ENCODE assay signal across 33 mouse cellular contexts in genomic region chr12:11562891-11563290, GRCm38 (mm10).
"Had no signal": no experiment of that assay in that cellular context is flagged by ENCODE, and none has a peak within 500 bp of the region (broad histone marks: within the 10 kb centered on the region; RNA-seq: fewer than 3 reads in every experiment).

No protein-coding gene starts in this region.

- H3K36me3 ChIP-seq: limb, embryonic 10.5 days; limb, embryonic 12.5 days; limb, embryonic 13.5 days; limb, embryonic 15.5 days; liver, embryonic 12.5 days; liver, embryonic 13.5 days; liver, embryonic 15.5 days; lung, embryonic 15.5 days; midbrain, embryonic 10.5 days; midbrain, embryonic 12.5 days; midbrain, embryonic 13.5 days; midbrain, embryonic 15.5 days; neural tube, embryonic 12.5 days; neural tube, embryonic 13.5 days had no signal

- H3K27ac ChIP-seq: limb, embryonic 10.5 days; limb, embryonic 12.5 days; limb, embryonic 13.5 days; limb, embryonic 15.5 days; liver, embryonic 12.5 days; liver, embryonic 13.5 days; liver, embryonic 14.5 days; liver, embryonic 15.5 days; lung, embryonic 15.5 days; macrophage; midbrain, embryonic 10.5 days; midbrain, embryonic 12.5 days; midbrain, embryonic 13.5 days; midbrain, embryonic 15.5 days; neural tube, embryonic 12.5 days; neural tube, embryonic 13.5 days had no signal

- H3K4me2 ChIP-seq: limb, embryonic 12.5 days; limb, embryonic 13.5 days; limb, embryonic 15.5 days; liver, embryonic 11.5 days; liver, embryonic 12.5 days; liver, embryonic 13.5 days; liver, embryonic 15.5 days; lung, embryonic 14.5 days; lung, embryonic 15.5 days; midbrain, embryonic 11.5 days; midbrain, embryonic 12.5 days; midbrain, embryonic 13.5 days; midbrain, embryonic 15.5 days; neural tube, embryonic 12.5 days; neural tube, embryonic 13.5 days had no signal

- H3K9ac ChIP-seq: limb, embryonic 12.5 days; limb, embryonic 13.5 days; limb, embryonic 15.5 days; liver, embryonic 12.5 days; liver, embryonic 13.5 days; liver, embryonic 14.5 days; liver, embryonic 15.5 days; liver, postnatal 0 days; lung, embryonic 14.5 days; lung, embryonic 15.5 days; midbrain, embryonic 12.5 days; midbrain, embryonic 13.5 days; midbrain, embryonic 15.5 days; neural tube, embryonic 12.5 days; neural tube, embryonic 13.5 days had no signal

- H3K4me3 ChIP-seq: limb, embryonic 10.5 days; limb, embryonic 12.5 days; limb, embryonic 13.5 days; limb, embryonic 15.5 days; liver, embryonic 12.5 days; liver, embryonic 13.5 days; liver, embryonic 15.5 days; lung, embryonic 15.5 days; megakaryocyte, embryonic 14.5 days; midbrain, embryonic 10.5 days; midbrain, embryonic 12.5 days; midbrain, embryonic 13.5 days; midbrain, embryonic 15.5 days; myocyte; neural tube, embryonic 12.5 days; neural tube, embryonic 13.5 days had no signal

- H3K27me3 ChIP-seq: limb, embryonic 12.5 days; limb, embryonic 13.5 days; limb, embryonic 15.5 days; liver, embryonic 12.5 days; liver, embryonic 13.5 days; liver, embryonic 15.5 days; lung, embryonic 15.5 days; megakaryocyte, embryonic 14.5 days; midbrain, embryonic 12.5 days; midbrain, embryonic 13.5 days; midbrain, embryonic 15.5 days; neural tube, embryonic 12.5 days; neural tube, embryonic 13.5 days had no signal

- DNase-seq: left cerebral cortex, postnatal 4 days; liver; liver, embryonic 13.5 days; liver, postnatal 0 days; lung, adult 18-20 months; lung, adult 2 months; lung, embryonic 14.5 days; lung, postnatal 10 days; lung, postnatal 14 days; lung, postnatal 36 days; lung, postnatal 4 days; midbrain, embryonic 14.5 days had no signal

- H3K9me3 ChIP-seq: limb, embryonic 10.5 days; limb, embryonic 12.5 days; limb, embryonic 13.5 days; limb, embryonic 15.5 days; liver, embryonic 12.5 days; liver, embryonic 13.5 days; liver, embryonic 15.5 days; lung, embryonic 15.5 days; megakaryocyte, embryonic 14.5 days; midbrain, embryonic 10.5 days; midbrain, embryonic 12.5 days; midbrain, embryonic 13.5 days; midbrain, embryonic 15.5 days; neural tube, embryonic 12.5 days; neural tube, embryonic 13.5 days had no signal

- ATAC-seq: liver, embryonic 12.5 days; liver, postnatal 0 days; lung, postnatal 0 days; midbrain, embryonic 13.5 days; midbrain, embryonic 15.5 days; midbrain, embryonic 16.5 days had no signal

- H3K4me1 ChIP-seq: limb, embryonic 10.5 days; limb, embryonic 12.5 days; limb, embryonic 13.5 days; limb, embryonic 15.5 days; liver, embryonic 12.5 days; liver, embryonic 13.5 days; liver, embryonic 15.5 days; lung, embryonic 15.5 days; megakaryocyte, embryonic 14.5 days; midbrain, embryonic 10.5 days; midbrain, embryonic 12.5 days; midbrain, embryonic 13.5 days; midbrain, embryonic 15.5 days; neural tube, embryonic 12.5 days; neural tube, embryonic 13.5 days had no signal
